Mouse (Mus musculus): ENCODE results near the gene Vav3.

The Vav3 gene

GRCm38 (mm10) chr3:109574161-109574560 is 233.7 kb downstream of the Vav3 start:
- no peak for DNase-seq (ENCODE audit: low read depth, low spot score)

DNA sequence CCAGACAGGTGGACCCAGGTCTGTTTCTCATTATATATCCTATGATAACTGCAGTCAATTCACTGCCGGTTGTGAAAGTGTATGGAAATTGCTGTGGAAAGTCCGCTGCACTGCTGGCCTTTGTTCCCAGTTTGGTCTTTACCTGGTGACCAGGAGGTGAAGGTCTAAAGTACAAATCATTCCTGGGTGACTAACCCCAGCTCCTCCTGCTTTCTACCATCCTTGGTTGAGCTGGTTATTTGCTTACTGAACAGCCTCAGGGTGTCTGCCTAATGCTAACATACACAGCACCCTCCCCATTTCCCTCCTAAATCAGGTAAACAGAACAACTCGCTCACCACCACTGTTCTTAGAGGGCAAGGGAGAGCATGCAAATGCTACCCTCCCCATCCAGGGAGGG is 237.9 kb downstream of the Vav3 start:
- DNase-seq (ENCODE audit: low read depth, low spot score) = no peak

DNA sequence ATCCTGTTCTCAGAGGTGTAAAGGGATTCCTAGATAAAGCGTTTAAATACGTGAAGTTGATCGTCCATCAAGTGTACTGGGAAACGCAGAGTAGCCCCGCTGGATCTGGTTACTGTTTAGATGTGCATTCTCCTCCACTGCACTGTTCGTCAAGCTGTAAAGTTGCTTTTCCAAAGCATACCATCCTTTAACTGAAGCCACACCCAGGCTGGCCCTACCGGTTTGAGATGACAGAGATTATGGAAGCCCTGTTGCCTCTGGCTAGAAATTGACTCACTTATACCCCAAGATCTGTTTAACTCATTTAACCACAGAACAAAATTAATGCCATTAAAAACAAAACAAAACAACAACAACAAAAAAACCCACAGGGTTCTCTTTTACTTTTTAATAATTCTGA is 238.5 kb downstream of the Vav3 start:
- no peak for DNase-seq (ENCODE audit: low read depth, low spot score)

DNA sequence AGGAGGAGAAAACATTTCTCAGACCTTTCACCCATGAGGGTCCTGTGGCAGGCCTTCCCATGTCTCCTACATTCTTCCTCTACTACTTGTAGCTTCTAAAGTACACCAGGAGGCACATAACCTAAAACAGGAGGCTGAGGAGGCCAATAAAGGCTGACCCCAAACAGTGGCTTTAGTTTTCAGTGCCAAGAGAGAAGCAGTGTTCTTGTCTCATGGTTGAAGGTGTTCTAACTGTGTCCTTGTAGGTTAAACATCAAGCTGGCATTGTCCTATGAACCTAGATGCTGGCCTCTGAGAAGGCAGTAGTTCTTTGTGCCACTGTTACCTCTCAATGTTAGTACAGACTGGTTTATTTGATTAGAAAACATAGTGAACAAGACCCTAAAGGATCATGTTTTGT is 245.5 kb downstream of the Vav3 start:
- no peak for DNase-seq (ENCODE audit: low read depth, low spot score)

- DNase-seq (ENCODE audit: low read depth, low spot score) = no peak
These were observed 252.5 kb downstream of the Vav3 start for GRCm38 (mm10) chr3:109592970-109593369.

- DNase-seq (ENCODE audit: low read depth, low spot score) = no peak
These were observed 255.6 kb downstream of the Vav3 start for GRCm38 (mm10) chr3:109596084-109596483.

- DNase-seq (ENCODE audit: low read depth, low spot score) = no peak
These were observed 260.4 kb downstream of the Vav3 start for GRCm38 (mm10) chr3:109600699-109601451.

- DNase-seq (ENCODE audit: low read depth, low spot score) = no peak
These were observed 262.3 kb downstream of the Vav3 start for GRCm38 (mm10) chr3:109602753-109603152.

GRCm38 (mm10) chr3:109606121-109606520 is 265.7 kb downstream of the Vav3 start:
- DNase-seq (ENCODE audit: low read depth, low spot score) = no peak

- DNase-seq (ENCODE audit: low read depth, low spot score) = no peak
These were observed 281.3 kb downstream of the Vav3 start for GRCm38 (mm10) chr3:109621721-109622120.

DNA sequence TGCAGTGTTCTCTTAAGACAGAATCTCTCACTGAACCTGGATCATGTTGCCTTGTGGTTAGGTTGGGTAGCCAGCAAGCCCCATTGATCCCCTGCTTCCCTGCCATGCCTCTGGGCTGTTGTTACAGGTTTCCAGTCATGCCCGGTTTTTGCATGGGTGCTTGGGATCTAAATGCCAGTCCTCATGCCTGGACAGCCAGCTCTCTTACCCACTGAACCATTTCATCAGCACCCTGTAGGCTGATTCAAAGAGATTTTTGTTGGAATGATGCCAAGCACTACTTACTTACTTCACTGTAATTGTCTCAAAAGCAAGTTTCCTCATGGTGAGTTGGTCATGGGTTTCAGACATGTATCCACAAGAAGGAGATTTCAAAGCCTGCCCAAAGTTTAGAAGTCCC is 281.9 kb downstream of the Vav3 start:
- no peak for DNase-seq (ENCODE audit: low read depth, low spot score)

DNA sequence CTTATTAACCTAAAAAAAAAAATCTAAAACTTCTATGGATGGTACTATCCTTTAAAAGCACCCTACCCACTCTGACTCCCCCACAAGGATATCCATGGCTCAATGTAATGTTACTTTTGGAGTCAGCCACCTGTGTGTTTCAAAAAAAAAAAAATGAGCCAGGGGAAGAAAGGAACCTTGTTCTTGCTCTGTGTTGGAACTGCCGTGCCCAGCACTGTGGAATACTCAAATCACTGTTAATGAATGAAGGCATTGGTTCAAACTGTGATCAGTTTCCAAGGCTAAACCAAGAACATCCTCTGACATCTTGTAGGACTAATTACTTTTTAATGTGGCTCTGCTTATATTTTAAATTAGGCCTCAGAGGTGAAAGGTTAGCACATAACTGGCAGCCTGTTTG is 282.4 kb downstream of the Vav3 start:
- no peak for DNase-seq (ENCODE audit: low read depth, low spot score)

DNA sequence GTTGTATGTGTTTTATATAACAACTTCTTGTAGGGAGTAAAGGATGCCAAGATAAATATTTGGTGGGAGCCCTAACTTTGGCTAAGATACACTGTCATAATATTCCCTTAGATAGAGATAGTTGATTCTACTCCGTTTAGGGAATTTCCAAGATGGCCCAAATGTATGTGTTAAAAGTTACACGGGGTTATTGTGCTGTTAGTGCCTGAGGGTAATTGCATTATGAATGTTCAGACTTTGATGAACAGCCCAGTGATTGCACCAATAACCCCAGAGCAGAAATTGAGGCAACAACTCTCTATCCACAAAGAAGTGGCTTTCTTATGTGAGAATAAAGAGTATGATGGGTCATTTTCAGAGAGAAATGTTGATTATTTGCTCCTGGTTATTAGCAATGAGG is 283.3 kb downstream of the Vav3 start:
- DNase-seq (ENCODE audit: low read depth, low spot score) = no peak

DNA sequence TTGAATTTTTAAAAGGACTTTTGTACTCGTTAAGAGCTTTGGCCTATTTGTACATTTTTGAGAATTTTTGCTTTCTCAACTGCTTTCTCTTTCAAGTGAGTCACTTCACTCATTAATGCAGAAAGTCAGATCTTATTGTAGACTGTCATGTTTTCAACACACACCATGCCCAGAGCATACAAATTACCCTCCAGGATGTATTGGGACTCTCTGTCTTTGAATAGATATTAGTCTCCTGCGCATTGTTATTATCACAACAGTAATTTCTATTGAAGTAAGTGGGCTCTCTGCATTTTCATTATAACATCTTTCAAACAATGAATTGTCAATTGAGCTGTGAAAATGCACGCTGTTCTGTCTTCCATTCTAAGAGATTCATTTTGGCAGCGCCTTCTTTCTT is 295.6 kb downstream of the Vav3 start:
- no peak for DNase-seq (ENCODE audit: low read depth, low spot score)

DNA sequence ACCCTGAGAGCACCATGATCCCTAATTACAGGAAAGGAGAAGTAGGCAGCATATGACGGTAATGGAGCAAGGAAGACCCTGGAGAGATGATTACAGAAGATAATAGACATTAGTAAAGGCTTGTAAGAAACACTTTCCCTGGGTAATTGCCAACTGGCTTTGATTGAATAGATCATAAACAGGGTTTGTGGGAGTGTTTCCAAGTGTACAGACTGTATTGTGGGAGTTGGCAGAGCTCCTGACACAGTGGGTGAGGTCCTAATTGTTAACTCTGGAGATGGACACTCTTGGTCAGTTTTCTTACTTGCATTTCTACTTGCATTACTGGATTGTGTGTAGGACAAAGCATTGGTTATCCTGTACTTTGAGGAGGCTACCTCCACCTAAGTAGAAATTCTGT is 298.9 kb downstream of the Vav3 start:
- DNase-seq (ENCODE audit: low read depth, low spot score) = no peak

GRCm38 (mm10) chr3:109640796-109641195 is 300.3 kb downstream of the Vav3 start:
- DNase-seq (ENCODE audit: low read depth, low spot score) = no peak

DNA sequence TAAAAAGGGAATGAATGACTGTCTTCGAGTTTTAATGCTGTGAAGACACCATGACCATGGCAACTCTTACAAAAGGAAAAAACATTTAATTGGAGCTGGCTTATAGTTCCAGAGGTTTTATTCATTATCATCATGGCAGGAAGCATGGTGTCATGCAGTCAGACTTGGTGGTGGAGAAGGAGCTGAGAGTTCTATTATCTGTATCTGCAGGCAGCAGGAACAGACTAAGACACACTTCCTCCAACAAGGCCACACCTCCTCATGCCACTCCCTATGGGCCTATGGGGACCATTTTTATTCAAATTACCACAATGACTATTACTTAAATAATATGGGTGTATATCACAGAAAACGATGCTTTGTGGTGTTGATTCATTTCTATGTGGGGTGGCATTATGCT is 307.8 kb downstream of the Vav3 start:
- DNase-seq (ENCODE audit: low read depth, low spot score) = no peak

DNA sequence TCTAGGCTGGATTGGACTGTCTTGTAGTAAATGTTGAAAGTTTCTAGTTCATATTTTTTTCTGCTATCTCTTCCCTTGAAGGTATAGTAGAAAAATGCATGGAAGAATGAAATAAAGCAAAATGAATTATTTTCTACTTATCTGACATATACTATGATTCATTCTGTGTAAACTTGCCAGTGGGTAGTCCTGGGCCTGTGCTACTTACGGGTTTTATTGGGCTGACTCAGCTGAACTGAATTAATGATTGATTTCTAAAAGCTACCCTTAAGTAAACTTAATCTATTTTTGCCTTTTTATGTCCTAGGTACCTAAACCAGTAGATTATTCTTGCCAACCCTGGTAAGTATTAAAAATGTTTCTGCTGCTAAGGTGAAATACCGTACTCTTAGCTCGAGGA is 311.0 kb downstream of the Vav3 start:
- DNase-seq (ENCODE audit: low read depth, low spot score) = no peak

DNA sequence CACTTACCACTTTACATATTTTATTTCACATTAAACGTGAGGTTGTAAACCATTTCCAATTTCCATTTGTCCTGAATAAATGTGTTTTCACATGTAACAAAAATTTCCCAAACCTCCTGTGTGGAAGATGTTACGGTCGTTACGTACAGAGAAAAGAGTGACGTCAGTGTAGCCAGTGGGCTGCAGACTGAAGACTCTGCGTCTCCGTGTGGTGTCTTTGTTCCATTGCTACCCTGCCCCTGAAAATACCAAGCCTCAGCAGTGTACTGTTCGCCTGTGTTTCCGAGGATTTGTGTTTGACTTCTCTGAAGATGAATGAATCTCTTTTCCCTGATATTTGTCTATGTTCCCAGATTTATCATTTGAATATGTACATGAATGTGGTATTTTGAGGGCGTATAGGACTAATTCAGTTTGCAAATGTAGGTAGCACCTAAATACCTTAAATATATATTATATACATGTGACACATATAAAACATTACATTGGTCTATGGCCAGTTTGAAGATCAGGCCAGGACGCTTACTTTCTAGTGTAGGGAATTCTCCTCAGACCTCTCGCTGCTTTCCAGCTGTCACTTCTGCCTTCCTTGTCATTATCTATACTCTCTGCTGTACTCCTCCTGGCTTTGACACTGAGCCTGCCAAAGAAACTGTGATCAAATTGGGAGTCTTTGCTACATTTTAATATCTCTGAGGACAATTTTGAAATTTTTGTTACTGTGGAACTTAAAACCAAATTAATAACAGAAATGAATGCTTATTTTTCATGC is 312.6 kb downstream of the Vav3 start:
- no peak for DNase-seq (ENCODE audit: low read depth, low spot score)

- DNase-seq (ENCODE audit: low read depth, low spot score) = no peak
These were observed 313.9 kb downstream of the Vav3 start for GRCm38 (mm10) chr3:109654386-109654785.

DNA sequence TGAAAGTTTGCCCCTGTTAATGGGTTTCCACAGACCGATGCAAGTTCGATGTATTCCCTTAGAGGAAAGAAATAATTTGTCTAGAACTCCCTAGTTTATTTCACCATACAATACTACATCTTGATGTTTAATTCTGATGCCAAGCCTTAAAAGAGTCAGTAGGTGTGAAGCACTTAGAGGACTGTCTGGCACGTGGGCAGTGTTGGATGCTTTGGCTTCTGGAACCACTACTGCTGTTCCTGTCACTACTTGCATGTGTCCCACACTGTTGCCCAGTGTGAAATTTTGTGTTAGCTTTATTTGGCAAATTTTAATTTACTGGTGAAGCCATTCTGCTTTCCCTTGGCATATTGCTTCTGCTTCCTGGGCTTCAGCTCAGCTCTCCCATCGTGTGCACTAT is 331.3 kb downstream of the Vav3 start:
- no peak for DNase-seq (ENCODE audit: low read depth, low spot score)

GRCm38 (mm10) chr3:109672925-109673324 is 332.5 kb downstream of the Vav3 start:
- DNase-seq (ENCODE audit: low read depth, low spot score) = no peak

DNA sequence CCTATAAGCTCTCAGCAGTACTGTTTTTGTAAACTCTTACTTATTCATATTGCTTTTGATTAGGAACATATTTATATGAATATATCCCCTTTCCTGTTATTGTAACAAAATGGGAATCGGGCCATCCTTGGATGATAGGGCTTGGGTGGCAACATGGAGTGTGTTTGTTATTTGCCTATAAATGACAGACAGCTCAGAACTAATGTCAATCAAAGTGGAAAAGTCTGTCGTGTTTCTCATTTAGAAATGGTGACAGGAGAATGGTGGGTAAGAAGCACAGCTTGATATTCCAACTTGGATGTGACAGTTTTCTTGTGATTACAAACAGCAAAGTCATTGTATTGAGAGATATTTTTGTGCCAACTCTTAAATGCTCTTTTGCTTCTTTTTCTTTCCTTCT is 339.8 kb downstream of the Vav3 start:
- DNase-seq (ENCODE audit: low read depth, low spot score) = no peak
